Mouse (Mus musculus) NIH3T3 (cell line): ENCODE data around the gene Nfat5.

Source experiments
- DNase-seq: peaks from one replicate; pipeline ENCODE4 v3.0.0-alpha.2; 2012; ENCODE audit warnings: low read depth

Nfat5 gene

GRCm38 (mm10) chr8:107292928-107293601 is at the start of gene Nfat5:
TSS of gene Nfat5 (plus strand) at chr8:107293470.
- peak; percentile 97 for DNase-seq

- peak; percentile 94 for DNase-seq
These were observed 49.1 kb upstream of the Nfat5 start for GRCm38 (mm10) chr8:107244218-107244617.

DNA sequence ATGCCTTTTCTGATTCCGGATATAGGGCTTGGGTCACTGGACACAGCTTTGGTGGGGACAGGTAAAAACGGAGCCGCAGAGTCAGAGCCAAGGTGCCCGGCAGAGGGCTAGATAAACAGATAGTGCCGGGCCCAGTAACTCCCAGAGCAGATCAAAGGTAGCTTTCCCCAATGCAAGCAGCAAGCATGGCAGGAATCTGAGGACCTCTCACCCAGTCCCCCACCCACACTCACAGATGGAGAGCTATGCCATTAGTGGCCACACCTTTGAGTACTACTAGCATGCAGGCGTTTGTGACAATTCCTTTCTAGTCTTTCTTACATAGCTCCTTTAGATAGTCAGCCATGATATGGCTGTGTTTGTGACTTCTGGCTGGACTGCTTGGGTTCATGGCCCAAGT is 44.8 kb upstream of the Nfat5 start:
- no peak for DNase-seq

DNA sequence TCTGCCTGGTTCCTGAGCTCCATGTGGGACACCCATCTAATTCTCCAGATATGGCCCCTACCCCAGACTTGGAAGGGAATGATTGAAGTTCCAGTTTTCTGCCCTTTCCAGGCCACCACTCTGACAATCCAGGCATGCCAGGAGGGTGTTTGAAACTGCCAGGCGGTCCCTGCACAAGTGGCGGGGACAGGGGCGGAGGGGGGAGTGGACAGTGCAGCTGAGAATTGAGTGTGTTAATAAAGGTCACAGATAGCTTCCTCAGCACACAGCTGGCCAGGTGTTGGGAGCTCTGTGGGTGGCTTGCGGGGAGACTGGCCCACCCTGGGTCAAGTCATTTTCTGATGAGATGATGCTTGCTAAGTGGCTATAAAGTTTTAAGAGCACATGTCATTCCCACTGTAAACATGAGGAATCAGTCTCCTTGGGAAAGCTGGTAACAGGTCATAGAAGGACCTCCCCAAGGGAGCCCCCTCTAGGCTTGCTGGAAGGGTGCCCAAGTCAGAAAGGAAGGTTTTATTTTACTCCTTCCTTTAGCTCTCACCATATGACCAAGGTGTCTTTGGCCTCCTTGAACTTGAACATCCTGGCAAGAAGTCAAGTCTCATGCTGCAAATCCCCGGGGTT is 41.7 kb upstream of the Nfat5 start:
- peak; percentile 50 for DNase-seq

GRCm38 (mm10) chr8:107253121-107253520 is 40.1 kb upstream of the Nfat5 start:
- no peak for DNase-seq

DNA sequence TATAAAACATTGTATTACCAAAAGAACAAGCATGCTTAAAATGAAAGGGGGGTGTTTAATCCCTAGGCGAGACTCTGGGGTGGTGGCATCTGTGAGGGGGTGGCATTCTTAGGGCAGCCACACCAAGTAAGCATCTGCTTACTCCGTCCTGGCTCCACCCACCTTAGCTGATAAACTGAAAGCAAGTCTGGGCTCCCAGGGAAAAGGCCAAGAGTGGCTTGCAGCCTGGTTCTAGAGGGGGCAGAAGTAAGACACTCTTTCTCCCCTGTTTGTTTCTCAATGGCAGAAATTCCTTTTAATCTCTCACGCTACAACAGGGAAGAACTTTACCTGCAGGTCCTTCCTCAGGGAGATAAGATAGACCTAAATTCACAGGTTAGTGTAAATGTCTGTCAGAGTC is 38.9 kb upstream of the Nfat5 start:
- peak; percentile 77 for DNase-seq

DNA sequence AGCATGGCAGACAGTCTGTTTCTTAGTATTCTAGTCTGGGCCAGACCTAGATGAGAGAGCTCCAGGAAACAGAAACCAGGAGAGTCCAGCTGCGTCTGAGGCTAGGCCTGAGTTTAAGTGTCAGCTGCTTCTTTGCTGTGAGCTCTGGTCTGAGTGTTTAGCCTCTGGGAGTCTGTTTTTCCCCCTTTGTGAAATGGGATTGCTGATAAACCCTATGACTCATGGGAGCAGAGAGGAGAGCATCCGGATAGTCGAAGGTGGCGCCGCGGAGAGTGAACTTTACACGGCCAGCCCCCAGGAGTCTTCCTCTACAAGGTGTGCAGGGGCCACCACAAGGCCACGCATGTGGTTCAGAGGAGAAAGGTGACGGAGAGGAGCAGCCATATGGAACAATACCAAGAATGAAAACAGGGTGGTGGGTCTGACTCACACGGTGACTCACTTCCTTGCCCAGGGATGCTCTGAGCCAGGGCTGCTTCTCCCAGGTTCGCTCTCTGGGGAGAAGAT is 38.3 kb upstream of the Nfat5 start:
- DNase-seq: peak; percentile 81

GRCm38 (mm10) chr8:107257223-107257622 is 36.0 kb upstream of the Nfat5 start:
- DNase-seq: peak; percentile 58

DNA sequence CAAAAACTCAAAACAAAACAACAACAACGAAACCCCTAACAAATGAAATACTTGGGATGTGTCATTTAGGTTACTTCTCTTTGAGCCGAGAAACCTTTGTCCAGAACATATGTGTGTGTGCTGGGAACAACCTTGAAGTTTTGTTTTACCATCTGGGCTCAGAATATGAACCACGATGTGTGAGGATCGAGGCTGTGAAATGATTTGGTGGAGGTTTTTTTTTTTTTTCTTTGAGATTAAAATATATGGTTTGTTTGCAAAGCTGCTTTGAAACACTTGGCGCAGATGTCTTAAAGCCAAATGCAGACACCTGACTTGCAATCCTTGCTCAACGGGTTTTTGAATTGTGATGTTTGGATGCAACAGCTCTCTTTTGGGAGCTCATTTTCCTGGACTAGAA is 33.1 kb upstream of the Nfat5 start:
- DNase-seq: no peak

GRCm38 (mm10) chr8:107261172-107261571 is 32.1 kb upstream of the Nfat5 start:
- no peak for DNase-seq

DNA sequence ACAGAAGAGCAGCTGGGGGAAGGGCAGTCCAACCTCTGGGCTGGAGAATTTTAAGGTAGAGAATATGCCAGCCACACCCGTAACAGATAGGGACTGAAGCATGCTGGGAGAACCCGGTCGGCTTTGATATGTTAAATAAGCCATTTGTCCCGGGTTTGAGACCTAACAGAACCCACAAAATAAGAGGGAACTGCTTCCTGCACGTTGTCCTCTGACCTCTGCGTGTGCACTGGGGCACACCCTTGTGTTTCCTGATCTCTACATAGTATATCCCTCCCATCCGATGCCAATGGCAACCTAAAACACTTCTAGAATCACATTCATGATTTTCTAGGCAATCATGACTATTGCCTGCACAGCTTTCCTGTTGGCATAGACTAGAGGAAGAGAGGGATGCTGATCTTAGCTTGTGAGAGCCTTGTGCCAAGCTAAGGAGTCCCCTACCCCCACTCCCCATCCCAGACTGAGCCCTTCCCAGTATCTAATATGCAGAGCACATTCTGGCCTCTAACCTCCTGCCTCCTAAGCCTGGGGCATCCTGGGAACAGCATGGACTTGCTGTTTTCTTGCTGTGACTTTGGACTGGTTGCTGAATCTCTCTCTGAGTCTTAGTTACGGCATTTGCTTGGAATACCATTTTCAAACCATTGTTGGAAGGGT is 31.1 kb upstream of the Nfat5 start:
- no peak for DNase-seq

DNA sequence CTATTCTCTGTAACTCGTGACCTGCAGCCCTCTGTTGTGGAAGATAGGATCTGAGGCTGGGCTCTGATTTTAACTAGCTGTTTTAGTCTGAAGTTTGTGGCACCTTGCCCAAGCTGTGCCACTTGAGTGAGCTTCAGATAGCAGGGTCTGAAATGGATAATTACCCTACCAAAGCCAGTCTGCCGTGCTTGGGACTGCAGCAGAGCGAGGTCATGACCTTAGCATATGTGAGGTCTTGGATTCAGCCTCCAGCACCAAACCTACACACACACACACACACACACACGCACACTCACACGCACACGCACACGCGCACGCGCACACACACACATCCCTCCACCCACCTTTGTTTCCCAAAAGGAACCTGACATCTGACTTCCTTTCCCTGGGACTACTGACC is 27.5 kb upstream of the Nfat5 start:
- no peak for DNase-seq

GRCm38 (mm10) chr8:107268501-107268900 is 24.8 kb upstream of the Nfat5 start:
- DNase-seq: peak; percentile 53

GRCm38 (mm10) chr8:107269191-107269590 is 24.1 kb upstream of the Nfat5 start:
- no peak for DNase-seq

DNA sequence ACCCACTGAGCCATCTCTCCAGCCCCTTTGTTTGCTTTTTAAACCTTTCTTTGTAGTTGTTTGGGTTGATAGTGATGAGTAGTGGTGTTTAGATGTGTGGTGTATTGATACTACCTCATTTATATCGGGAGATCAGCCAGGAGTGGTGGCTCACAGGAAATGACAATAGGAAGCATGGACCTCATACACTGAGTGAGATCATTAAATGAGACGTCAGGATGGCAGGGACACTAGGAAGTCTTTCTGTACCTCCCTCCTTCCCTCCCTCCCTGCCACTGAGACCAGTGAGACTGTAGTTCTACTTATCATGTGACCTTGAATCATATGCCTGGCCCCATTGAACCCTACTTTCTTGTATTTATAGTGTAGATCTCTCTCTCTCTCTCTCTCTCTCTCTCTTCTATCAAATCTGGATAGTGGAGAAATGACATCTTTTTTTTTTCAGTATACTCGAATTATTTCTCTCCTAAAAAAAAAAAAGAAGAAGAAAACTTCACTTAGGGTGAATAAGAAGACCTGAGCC is 23.6 kb upstream of the Nfat5 start:
- no peak for DNase-seq

- no peak for DNase-seq
These were observed 23.0 kb upstream of the Nfat5 start for GRCm38 (mm10) chr8:107270287-107270686.

DNA sequence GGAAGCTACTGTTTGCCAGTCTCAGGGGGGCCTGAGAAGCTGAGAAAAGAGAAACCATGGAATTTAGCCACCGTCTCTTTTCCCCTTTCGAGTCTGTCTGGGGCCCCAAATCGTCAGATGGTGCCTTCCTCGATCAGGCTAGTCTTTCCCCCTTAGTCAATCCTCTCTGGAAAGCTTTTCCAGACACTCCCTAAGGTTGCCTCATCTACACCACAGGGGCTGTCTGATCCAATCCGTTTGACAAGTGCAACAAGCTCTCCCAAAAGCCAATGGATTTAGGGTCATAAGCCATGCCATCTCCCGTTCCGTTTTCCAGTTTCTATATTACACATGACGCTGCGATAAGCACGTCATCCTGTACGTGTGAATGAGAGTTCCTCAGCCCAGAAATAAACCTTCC is 22.5 kb upstream of the Nfat5 start:
- no peak for DNase-seq

DNA sequence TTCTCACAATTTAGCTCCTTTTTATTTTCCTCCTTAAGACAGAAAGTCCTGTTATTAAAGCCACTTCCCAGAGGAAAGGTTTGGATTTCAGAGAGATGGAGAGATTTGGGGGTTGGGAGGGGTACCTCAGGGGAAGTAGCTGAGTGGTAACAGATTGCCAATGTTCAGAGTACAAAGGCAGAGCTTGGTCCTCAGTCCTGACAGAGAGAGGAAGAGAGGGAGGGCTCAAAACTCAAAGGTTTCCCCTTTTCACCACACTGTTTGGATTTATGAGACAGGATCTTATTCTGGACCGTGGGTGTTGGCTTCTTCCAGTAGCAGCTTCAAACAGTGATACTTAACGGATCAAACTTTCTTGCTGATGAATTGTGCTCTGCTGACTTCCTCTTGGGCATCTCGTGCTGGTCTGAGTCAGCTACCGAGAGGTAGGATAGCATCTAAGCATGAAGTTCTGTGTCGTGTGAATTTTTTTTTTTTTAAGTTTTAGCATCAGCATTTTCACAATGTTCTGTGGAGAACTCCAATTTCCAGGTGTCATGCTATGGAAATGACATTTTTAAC is 15.9 kb upstream of the Nfat5 start:
- DNase-seq: no peak

GRCm38 (mm10) chr8:107278571-107278970 is 14.7 kb upstream of the Nfat5 start:
- DNase-seq: no peak

DNA sequence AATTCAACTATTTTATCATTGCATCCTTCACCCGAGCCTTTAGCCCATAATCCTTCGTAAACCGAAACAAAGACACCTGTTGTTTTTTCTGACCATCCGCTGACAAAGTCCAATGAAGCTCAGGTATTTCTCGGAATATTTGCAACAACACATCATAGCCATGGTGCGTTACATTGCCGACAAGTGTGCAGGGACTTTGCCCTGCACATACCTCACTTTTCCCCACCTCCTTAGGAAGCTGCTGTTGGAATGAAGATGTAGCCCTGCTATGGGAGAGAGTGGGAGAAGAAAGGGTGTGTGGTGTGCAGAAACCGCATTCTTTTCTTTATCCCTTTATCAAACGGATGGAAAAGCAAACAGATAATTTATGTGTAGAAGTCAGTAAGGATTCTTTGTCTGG is 6.6 kb upstream of the Nfat5 start:
- no peak for DNase-seq

DNA sequence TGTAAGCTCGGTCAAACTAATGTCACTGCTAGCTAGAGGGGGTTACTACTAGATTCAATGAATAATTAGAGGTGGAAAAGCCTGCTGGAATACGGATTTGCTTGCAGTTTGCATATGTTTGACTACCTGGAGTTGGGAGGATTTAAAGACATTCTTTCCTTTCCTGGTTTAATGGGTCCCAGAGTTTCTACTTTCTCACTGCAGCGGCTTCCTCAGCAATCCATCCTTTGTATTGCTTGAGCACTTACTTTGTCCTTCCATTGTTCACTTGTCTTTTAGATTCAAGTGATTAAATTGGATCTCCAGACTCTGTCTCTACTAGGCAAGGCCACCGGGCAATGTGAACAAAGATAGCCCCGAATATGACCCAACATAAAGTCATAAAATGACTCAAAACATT is 5.7 kb upstream of the Nfat5 start:
- DNase-seq: no peak

- DNase-seq: peak; percentile 53
These were observed 2.1 kb upstream of the Nfat5 start for GRCm38 (mm10) chr8:107291171-107291601.
